Mouse (Mus musculus): ENCODE results near the gene Olfr108. TPM values are rescaled to one million over a fixed set of nuclear protein-coding genes. Genes with fewer than 3 reads are reported as not detected.

Olfr108 gene
- polyA plus RNA-seq (2017; shearing (Covaris generic)) = not detected

- no peak for ATAC-seq
Measured at GRCm38 (mm10) chr17:37445180-37445579, at the start of gene Olfr108. TSS of gene Olfr108 (plus strand) at chr17:37445480.

DNA sequence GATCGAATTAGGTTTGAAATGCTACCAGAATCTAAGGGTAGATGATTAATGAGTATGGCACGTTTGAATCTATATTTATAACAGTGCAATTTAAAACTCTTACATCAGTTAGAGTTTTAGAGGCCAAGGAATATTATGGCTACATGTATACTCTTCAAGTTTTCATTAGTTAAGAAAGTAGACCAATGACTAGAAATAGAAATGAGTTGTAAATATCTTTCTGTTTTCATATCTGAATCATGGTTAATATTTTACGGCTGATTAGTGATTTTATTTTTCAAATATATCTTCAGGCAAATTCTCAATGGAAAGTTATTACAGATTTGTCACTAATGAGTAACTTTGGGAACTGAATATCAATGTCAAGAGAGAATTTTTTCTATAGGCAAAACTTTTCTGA, 46.4 kb upstream of the Olfr108 start, which contains the start of gene Olfr107:
Olfr107 (plus strand) TSS at position 301 of the 400 bp plus-strand sequence.
- ATAC-seq = no peak

DNA sequence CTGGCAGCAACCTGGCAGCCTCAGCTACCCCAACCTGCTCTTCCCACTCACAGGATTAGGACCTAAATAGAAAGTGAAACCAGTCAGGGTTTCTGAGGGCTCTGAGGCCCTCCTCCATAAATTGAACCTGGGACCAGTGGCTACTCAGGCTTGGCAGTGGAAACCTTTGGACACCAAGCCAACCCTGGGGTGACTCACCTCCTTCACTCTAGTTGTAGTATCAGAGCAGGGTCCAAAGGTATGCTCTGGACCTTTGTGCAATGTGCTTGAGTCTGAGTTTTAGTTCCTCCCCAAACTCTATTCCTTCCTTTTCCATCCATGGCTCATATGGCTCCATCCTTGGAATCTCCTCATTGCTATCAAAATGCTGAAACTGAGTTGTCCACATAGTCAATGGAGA, 31.9 kb upstream of the Olfr108 start:
- no peak for ATAC-seq

GRCm38 (mm10) chr17:37458616-37459015, 13.3 kb downstream of the Olfr108 start, which contains the start of gene Olfr109:
TSS of gene Olfr109 (plus strand) at chr17:37458916.
- no peak for ATAC-seq

DNA sequence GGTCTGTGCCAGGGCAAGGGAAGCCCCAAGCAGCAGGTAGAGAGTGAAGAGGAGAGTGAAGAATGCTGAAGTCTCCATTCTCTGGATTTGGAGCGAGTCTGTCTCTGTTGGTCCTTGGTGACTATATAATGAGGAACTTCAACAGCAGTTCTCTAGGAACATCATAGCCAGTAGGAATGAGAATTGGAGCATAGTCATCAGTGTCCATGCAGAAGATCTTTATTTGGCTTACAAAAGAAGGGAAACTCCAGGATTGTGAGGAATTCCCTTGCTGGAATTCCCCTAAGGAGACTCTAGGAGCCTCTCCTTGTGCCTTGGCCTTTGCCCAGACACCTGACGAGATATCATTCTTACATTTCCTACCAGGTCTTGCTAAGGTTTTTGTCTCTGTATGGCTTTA, 38.2 kb downstream of the Olfr108 start, which contains the start of gene H2-M2:
H2-M2 (minus strand) TSS at position 101 of the 400 bp plus-strand sequence.
- no peak for ATAC-seq

GRCm38 (mm10) chr17:37491930-37492518, 46.7 kb downstream of the Olfr108 start, which contains the start of gene Olfr110:
TSS of gene Olfr110 (plus strand) at chr17:37492468.
- ATAC-seq = no peak

Other genes with a start within 250 kb of the Olfr108 start
- not detected for gene Olfr94, start 244.5 kb upstream of the Olfr108 start, polyA plus RNA-seq (2017; shearing (Covaris generic))
- gene Olfr95, start 232.4 kb upstream of the Olfr108 start, polyA plus RNA-seq (2017; shearing (Covaris generic)) = not detected
- gene Olfr96, start 225.3 kb upstream of the Olfr108 start, polyA plus RNA-seq (2017; shearing (Covaris generic)) = not detected
- not detected for gene Olfr97, start 208.2 kb upstream of the Olfr108 start, polyA plus RNA-seq (2017; shearing (Covaris generic))
- gene Olfr98, start 181.7 kb upstream of the Olfr108 start, polyA plus RNA-seq (2017; shearing (Covaris generic)) = 1 to 10 TPM in 1 of 2 experiments, under 1 TPM in 1; 0.54 to 1.0 TPM
- gene H2-M3, start 175.3 kb upstream of the Olfr108 start, polyA plus RNA-seq (2017; shearing (Covaris generic)) = 100 to 1,000 TPM in 1 of 2 experiments, 10 to 100 TPM in 1; 94.0 to 120 TPM
- 1 to 10 TPM; 5.1 to 5.7 TPM for gene Olfr99, start 162.0 kb upstream of the Olfr108 start, polyA plus RNA-seq (2017; shearing (Covaris generic))
- gene Olfr101, start 141.2 kb upstream of the Olfr108 start, polyA plus RNA-seq (2017; shearing (Covaris generic)) = under 1 TPM in 1 of 2 experiments, not detected in 1; 0.15 TPM
- gene Olfr102, start 128.4 kb upstream of the Olfr108 start, polyA plus RNA-seq (2017; shearing (Covaris generic)) = under 1 TPM in 1 of 2 experiments, not detected in 1; 0.33 TPM
- not detected for gene Olfr103, start 105.8 kb upstream of the Olfr108 start, polyA plus RNA-seq (2017; shearing (Covaris generic))
- not detected for gene Olfr104-ps, start 85.9 kb upstream of the Olfr108 start, polyA plus RNA-seq (2017; shearing (Covaris generic))
- not detected for gene Olfr105-ps, start 66.4 kb upstream of the Olfr108 start, polyA plus RNA-seq (2017; shearing (Covaris generic))
- not detected for gene Olfr106-ps, start 55.1 kb upstream of the Olfr108 start, polyA plus RNA-seq (2017; shearing (Covaris generic))
- gene Olfr107, start 46.3 kb upstream of the Olfr108 start, polyA plus RNA-seq (2017; shearing (Covaris generic)) = under 1 TPM in 1 of 2 experiments, not detected in 1; 0.12 TPM
- gene Olfr109, start 13.4 kb downstream of the Olfr108 start, polyA plus RNA-seq (2017; shearing (Covaris generic)) = not detected
- gene H2-M2, start 38.1 kb downstream of the Olfr108 start, polyA plus RNA-seq (2017; shearing (Covaris generic)) = not detected
- not detected for gene Olfr110, start 47.0 kb downstream of the Olfr108 start, polyA plus RNA-seq (2017; shearing (Covaris generic))
- not detected for gene Olfr111, start 62.5 kb downstream of the Olfr108 start, polyA plus RNA-seq (2017; shearing (Covaris generic))
- gene Olfr112, start 124.0 kb downstream of the Olfr108 start, polyA plus RNA-seq (2017; shearing (Covaris generic)) = not detected
- gene Olfr113, start 132.2 kb downstream of the Olfr108 start, polyA plus RNA-seq (2017; shearing (Covaris generic)) = not detected
- not detected for gene Olfr114, start 147.3 kb downstream of the Olfr108 start, polyA plus RNA-seq (2017; shearing (Covaris generic))
- gene Olfr115, start 181.6 kb downstream of the Olfr108 start, polyA plus RNA-seq (2017; shearing (Covaris generic)) = under 1 TPM in 1 of 2 experiments, not detected in 1; 0.37 TPM
- gene Olfr116, start 181.7 kb downstream of the Olfr108 start, polyA plus RNA-seq (2017; shearing (Covaris generic)) = not detected
- not detected for gene Olfr117, start 218.3 kb downstream of the Olfr108 start, polyA plus RNA-seq (2017; shearing (Covaris generic))
- gene Olfr118, start 221.5 kb downstream of the Olfr108 start, polyA plus RNA-seq (2017; shearing (Covaris generic)) = under 1 TPM; 0.27 to 0.49 TPM